Mouse (Mus musculus) frontal cortex, adult 2 months (tissue): Measurements from ENCODE around the gene Ctdsp1. TPM values are rescaled to one million over a fixed set of nuclear protein-coding genes. Genes with fewer than 3 reads are reported as not detected.
A peak's percentile ranks its signal among the peaks of the same experiment; 100 is the strongest.

Experiments used
- DNase-seq, 2 experiments: peaks; one replicate each; pipeline ENCODE4 v3.0.0; 2022; ENCODE audit warnings: low spot score in 1 of 2; ENCODE audit errors: extremely low spot score in 1 of 2
- polyA plus RNA-seq: library from polyadenylated mRNA; depleted of rRNA; stranded (reverse); fragments of >200 nt; gene quantifications from 2 replicates; pipeline ENCODE4 v1.2.3, GENCODE M21; 2012; rRNA removed

The Ctdsp1 gene
- polyA plus RNA-seq, 1 experiment: 27.4 TPM

GRCm38 (mm10) chr1:74439166-74439876 is 48.0 kb downstream of the Ctdsp1 start:
- DNase-seq: peak in 1 of 2 experiments; percentile 48

GRCm38 (mm10) chr1:74444538-74444937 is 53.2 kb downstream of the Ctdsp1 start:
- no peak for DNase-seq

Other genes with a start within 250 kb of the Ctdsp1 start
- gene Cxcr2, start 237.5 kb upstream of the Ctdsp1 start, polyA plus RNA-seq: 0.04 and 0.19 TPM in 2 replicates
- gene Cxcr1, start 196.9 kb upstream of the Ctdsp1 start, polyA plus RNA-seq: not detected in 2 replicates
- gene Arpc2, start 155.4 kb upstream of the Ctdsp1 start, polyA plus RNA-seq: 213 and 235 TPM in 2 replicates
- 0.14 TPM in 1 of 2 replicates, not detected in the other for gene Gpbar1, start 113.0 kb upstream of the Ctdsp1 start, polyA plus RNA-seq
- 182 and 184 TPM in 2 replicates for gene Aamp, start 106.8 kb upstream of the Ctdsp1 start, polyA plus RNA-seq
- 110 and 135 TPM in 2 replicates for gene Pnkd, start 106.6 kb upstream of the Ctdsp1 start, polyA plus RNA-seq
- gene Tmbim1, start 85.9 kb upstream of the Ctdsp1 start, polyA plus RNA-seq: 25.7 and 33.6 TPM in 2 replicates
- gene Catip, start 29.4 kb upstream of the Ctdsp1 start, polyA plus RNA-seq: 5.3 and 6.0 TPM in 2 replicates
- 5.5 and 9.1 TPM in 2 replicates for gene Slc11a1, start 16.3 kb upstream of the Ctdsp1 start, polyA plus RNA-seq
- 0.42 and 0.82 TPM in 2 replicates for gene Vil1, start 17.9 kb downstream of the Ctdsp1 start, polyA plus RNA-seq
- 26.3 and 26.8 TPM in 2 replicates for gene Cnot9, start 114.5 kb downstream of the Ctdsp1 start, polyA plus RNA-seq
- 15.8 and 19.2 TPM in 2 replicates for gene Plcd4, start 151.4 kb downstream of the Ctdsp1 start, polyA plus RNA-seq
- gene Usp37, start 152.8 kb downstream of the Ctdsp1 start, polyA plus RNA-seq: 9.8 and 12.2 TPM in 2 replicates
- 23.4 and 24.8 TPM in 2 replicates for gene Zfp142, start 196.7 kb downstream of the Ctdsp1 start, polyA plus RNA-seq
- gene Bcs1l, start 196.8 kb downstream of the Ctdsp1 start, polyA plus RNA-seq: 26.4 and 31.5 TPM in 2 replicates
- gene Rnf25, start 209.9 kb downstream of the Ctdsp1 start, polyA plus RNA-seq: 127 and 138 TPM in 2 replicates
- gene Stk36, start 209.9 kb downstream of the Ctdsp1 start, polyA plus RNA-seq: 5.5 and 6.2 TPM in 2 replicates